Mouse (Mus musculus) monocyte, adult 2 months (primary cell): ENCODE results near the gene C1ql4.

Source experiments
- DNase-seq, 2 experiments: peaks; one replicate each; pipeline ENCODE4 v3.0.0; 2022; ENCODE audit warnings: low spot score in 2 of 2, low read depth in 1 of 2

Gene C1ql4

GRCm38 (mm10) chr15:99087253-99088075 lies at the start of gene C1ql4:
C1ql4 (minus strand) TSS chr15:99087817.
- no peak for DNase-seq

DNA sequence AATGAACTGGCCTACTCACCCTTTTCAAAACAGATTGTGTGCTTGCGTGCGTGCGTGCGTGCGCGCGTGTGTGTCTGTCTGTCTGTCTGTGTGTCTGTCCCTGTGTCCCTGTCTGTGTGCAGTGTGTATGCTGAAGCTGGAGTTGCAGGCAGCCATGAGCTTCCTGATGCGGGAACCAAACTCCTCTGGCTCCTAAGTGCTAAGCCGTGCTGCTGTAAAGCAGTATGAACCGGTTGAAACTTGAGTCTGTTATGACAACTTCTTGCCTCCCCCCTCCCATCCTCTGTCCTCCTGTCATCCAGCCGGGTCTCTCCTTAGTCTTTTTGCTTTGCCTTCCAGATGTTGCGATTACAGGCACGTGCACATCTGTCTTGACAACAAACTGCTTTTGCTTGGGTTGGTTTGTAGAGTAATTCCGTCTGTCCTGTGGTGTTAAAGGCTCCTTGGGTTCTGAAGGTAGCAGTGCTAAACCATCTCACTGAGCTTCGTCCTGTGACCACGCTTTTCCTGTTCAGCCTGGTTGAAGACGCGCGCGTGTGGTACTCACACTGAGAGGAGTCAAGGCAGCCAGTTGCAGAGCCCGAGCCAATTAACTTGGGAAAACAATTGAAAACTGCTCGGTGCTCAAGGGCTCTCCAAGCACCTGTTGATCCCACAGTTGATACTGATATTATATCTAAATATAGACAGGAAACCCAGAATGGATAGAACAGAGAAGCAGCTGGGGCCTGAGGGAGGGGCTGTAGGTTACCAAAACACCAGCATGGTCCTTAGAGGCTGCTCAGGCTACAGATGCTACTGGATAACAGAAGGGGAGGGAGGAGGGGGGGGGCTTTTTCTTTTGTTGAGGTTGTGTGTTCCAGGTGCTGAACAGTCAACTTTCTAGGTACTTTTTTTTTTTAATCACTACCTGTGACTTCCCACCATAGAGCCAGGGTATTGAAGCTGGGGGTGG lies 42.6 kb upstream of the C1ql4 start:
- DNase-seq = no peak

DNA sequence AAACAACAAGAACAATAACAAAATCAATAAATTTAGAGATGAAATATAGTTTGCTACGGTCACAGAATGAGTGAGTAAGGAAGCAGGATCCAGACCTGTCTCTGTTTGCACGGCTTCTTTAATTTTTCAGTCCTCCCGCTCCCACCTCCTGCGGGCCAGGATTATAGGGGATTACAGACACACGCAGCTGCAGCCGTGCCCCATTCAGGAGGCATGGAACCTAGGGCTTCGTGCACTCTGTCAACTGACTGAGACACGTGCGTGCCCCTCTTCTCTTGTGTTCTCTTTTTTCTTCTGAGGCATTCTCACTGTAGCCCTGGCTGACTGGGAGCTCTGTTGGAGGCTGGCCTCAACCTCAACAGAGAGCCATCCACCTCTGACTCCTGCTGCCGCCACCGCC lies 41.8 kb upstream of the C1ql4 start:
- no peak for DNase-seq

DNA sequence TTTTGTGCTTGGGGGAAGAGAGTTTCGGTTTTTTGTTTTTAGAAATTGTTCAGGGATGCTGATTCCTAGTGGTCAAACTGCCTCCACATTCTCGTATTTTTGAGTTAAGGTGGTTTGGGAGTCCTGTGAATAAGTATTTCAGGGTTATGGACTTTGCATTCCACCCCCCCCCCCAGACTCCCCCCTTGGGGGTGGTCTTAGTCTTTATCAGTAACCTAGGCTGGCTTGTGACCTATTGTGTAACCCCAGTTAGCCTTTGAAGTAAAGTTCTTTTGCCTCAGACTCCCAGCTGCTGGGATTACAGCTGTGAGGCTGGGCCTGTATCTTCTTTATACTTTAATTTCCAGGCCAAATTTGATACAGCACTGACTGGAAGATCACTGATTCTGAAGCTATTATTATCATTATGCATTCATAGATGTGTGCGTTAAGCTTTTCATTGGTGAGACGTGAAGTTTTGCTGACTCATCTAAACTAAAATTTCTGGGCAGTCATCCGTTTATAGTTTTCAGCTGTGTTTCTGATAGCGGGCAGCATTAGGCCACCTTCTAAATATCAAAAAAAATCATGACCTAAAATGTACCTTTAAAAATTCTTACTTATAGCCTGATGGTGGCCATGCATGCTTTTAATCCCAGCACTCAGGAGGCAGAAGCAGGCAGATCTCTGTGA lies 40.4 kb upstream of the C1ql4 start:
- DNase-seq = no peak

GRCm38 (mm10) chr15:99126816-99127365 lies 39.3 kb upstream of the C1ql4 start:
- no peak for DNase-seq

DNA sequence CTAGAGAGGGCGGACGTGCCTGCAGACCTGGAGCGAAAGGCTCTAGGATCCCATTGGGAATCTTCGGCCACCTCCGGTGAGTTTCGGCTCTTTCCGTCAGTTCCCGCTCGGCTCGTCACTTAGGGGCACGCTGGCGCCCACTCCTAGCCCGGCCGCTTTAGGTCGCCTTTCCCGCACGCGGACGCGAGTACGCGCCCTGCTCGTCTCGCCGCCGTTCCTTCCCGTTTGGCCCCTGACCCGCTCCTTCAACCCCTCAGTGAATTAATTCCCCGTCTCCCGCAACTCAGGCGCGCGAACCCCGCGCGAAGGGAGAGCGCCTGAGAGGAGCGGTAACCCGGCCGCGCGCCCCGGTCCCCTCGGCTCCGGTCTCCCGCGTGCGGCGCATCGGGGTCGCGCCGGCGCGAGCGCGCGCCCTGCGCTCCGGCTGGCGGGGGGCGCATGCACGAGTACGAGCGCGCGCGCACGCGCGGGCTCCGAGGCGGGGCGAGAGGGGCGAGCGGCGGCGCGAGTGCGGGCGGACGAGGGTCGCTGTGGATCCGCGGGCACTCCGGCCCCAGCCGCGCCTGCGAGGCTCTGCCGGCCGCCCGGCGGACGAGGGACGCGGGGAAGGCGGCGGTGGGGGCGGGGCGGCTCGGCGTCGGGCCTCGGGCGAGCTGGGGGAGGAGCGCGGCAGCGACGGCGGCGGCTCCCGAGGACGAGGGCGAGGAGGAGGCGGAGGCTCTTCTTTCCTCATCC lies 38.6 kb upstream of the C1ql4 start:
- no peak for DNase-seq

- DNase-seq = no peak
Observed at GRCm38 (mm10) chr15:99125711-99126080, 38.1 kb upstream of the C1ql4 start, which contains the start of gene Spats2. Spats2 (plus strand) TSS chr15:99125916.

DNA sequence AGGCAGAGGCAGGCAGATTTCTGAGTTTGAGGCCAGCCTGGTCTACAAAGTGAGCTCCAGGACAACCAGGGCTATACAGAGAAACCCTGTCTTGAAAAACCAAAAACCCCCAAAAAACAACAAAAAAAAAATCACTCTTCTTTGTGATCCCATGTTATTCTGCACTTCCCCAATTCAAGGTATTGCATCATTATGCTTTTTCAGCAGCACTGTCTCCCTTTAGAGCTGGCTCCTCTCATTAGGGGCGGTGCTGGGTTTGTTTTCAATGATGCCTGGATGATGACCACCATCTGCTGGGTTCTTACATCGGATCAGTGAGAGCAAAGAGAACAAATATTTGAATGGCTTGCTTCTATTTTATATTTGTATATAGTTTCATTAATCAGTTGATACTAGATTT lies 35.0 kb upstream of the C1ql4 start:
- no peak for DNase-seq

GRCm38 (mm10) chr15:99120814-99121213 lies 33.2 kb upstream of the C1ql4 start:
- DNase-seq = no peak

DNA sequence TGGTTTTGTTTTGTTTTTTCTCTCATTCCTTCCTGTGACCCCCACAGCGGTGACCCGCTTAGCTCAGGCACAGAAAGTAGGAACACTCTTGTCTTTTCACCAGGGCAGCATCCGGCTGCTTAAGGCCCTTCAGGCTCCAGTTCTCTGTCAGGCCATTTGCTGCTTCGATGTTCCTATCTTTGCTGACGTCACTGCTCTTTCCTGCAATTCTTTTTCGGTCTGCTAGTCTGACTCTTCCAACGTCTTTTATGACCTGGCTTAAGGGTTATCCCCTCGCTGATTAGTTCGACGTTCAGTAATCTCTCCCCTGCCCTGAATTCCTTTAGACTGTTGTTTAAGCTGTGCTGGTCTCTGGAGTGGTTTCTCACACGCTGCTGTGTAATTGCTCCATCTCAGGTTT lies 28.9 kb upstream of the C1ql4 start:
- no peak for DNase-seq

- DNase-seq = no peak
Observed at GRCm38 (mm10) chr15:99115065-99115423, 27.4 kb upstream of the C1ql4 start.

DNA sequence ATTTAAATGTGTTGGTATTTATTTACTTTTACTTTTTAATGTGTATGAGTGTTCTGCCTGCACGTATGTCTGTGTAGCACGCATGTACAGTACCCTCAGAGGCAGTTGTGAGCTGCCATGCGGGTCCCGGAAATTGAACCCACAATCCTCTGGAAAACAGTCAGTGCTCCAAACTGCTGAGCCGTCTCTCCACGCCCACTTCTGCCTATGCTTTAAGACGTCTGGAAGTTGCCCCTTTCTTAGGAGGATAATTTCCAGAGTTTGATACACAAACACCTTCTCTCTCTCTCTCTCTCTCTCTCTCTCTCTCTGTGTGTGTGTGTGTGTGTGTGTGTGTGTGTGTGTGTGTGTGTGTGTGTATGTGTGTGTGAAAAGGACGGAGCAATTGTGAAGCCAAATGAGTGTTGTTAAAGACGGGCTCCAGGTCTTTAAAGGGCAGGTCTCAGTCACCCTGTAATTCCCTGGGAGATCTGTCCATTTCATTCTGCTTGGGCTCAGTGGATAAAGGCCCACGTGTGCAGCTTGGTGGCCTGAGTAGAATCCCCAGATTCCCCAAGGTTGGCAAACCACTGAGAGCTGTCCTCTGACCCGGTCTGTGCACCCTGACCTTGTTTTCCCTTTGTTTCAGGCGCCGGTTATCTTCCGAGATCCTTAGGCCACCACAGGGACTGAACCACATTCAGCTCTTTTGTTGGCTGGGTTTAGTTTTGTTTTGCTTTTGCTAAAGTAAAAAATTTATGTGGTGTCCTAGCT lies 26.9 kb upstream of the C1ql4 start:
- no peak for DNase-seq

- no peak for DNase-seq
Observed at GRCm38 (mm10) chr15:99113396-99113975, 25.9 kb upstream of the C1ql4 start.

DNA sequence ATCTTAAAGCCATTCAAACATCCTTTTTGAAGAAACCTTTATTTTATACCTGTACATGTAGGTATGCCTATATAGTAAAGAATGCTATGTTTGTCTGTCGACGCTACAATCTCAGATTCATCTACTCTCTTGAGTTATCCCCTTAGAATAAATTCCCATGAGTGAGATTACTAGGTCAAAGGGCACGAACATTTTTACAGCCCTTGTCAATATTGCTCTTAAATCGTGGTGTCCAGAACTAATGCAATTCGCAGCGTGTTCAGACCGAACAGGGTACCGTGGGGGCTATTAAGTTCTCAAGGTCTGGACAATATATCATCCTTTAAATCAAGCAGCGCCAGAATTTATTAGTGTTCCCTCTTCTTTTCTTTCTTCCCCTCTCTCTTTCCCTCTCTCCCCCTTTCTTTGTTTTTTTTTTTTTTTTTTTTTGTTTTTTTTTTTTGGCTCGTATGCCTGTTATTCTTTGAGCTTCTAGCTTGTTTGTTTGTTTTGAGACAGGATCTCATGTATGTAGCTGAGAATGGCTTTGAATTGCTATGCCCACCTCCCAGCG lies 25.3 kb upstream of the C1ql4 start:
- DNase-seq = no peak

DNA sequence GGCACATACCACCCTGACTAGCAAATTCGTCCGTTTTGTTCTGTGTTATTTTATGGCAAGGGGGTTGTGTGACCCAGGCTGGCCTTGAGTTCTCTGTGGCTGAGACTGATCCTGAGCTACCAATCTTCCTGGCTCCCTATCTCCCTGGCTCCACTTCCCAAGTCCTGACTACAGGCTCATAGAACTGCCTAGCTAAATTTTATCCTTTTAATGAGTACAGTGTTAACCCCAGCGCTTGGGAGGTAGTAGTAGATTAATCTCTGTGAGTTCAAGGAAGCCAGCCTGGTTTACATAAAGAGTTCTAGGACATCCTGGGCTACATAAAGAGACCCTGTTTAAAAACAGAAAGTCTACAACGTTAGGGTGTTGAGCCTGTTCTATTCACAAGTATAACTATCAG lies 24.2 kb upstream of the C1ql4 start:
- DNase-seq = no peak

- DNase-seq = no peak
Observed at GRCm38 (mm10) chr15:99111139-99111538, 23.5 kb upstream of the C1ql4 start.

DNA sequence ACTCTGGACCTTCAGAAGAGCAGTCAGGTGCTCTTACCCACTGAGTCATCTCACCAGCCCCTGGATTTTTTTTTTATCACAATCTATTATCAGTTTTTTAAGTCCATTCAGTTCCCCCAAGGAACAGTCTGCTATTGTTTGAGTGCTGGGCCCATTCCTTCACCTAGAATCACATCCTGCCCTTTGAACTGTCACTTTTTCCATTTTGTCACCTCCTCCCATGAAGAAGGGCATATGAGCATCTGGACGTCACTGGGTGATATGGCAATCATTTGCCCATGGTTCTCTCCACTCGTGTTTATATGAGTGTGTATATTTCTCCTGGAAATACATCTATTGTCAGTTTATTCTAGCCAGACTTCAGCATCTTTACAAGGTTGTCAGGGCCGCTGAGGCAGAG lies 20.2 kb upstream of the C1ql4 start:
- no peak for DNase-seq

DNA sequence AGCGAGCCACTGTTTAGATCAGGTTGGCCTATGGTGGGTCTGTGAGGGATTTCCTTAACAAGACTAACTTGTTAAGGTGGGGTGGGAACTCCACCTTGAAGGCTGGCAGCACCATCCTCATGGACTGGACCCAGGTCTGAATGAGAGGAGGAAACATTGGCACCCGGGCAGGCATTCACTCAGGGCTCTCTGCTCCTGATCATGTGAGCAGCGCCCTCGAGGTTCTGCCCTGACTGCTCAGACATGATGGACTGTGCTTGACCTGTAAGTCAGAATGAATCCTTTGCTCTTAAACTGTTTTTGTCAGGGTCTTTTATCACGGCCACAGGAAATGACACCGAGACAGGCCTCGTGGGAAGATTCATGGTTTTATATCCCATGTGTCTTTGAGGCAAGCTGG lies 17.6 kb upstream of the C1ql4 start:
- no peak for DNase-seq

DNA sequence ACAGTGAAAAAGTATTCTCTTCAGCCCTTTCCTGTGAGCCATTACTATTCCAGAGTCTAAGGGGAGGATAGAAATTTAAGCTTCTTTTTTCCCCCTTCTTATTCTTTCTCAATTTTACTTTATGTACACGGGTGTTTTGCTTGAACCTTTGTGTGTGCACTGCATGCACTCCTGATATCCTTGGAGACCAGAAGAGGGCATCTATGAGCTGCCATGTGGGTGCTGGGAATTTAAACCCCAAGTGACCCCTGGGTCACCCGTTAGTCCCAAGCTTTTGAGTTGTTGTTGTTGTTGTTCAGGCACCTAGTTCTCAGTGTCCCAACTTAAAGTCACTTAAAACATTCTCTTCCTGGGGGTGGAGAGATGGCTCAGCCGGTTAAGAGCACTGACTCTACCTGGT lies 12.4 kb upstream of the C1ql4 start:
- DNase-seq = no peak
